Mouse (Mus musculus) stomach, embryonic 14.5 days (tissue): Measurements from ENCODE around the gene Hip1r. TPM values are rescaled to one million over a fixed set of nuclear protein-coding genes. Genes with fewer than 3 reads are reported as not detected.

Experiments used
- ATAC-seq: fragments of 200-750 bp; cut with Nextera tagmentation; 2 replicates; pipeline ENCODE4 v1.8.0; 2017; ENCODE audit warnings: low read depth, moderate TSS enrichment; ENCODE audit not compliant: insufficient number of reproducible peaks, insufficient read depth, low FRiP score
- H3K27ac ChIP-seq: fragments of 300-500 bp; sonication (generic); 2 replicates; pipeline ENCODE4 v1.5.1; 2014; ENCODE audit warnings: mild to moderate bottlenecking, low read length, moderate library complexity, mixed read lengths
- H3K27me3 ChIP-seq: fragments of 300-500 bp; sonication (generic); 2 replicates; pipeline ENCODE4 v1.6.1; 2014; ENCODE audit warnings: low read length, control low read depth, mixed read lengths; ENCODE audit not compliant: control insufficient read depth, insufficient read depth
- H3K36me3 ChIP-seq: fragments of 300-500 bp; sonication (generic); 2 replicates; pipeline ENCODE4 v1.6.1; 2014; ENCODE audit warnings: mild to moderate bottlenecking, control low read depth, low read length, moderate library complexity, mixed read lengths; ENCODE audit not compliant: control insufficient read depth, insufficient read depth
- H3K4me1 ChIP-seq: fragments of 300-500 bp; sonication (generic); 2 replicates; pipeline ENCODE4 v1.6.1; 2014; ENCODE audit warnings: low read length, control low read depth, mixed read lengths; ENCODE audit not compliant: control insufficient read depth, insufficient read depth
- H3K4me2 ChIP-seq: fragments of 300-500 bp; sonication (generic); replicated peaks from 2 replicates; pipeline ENCODE4 v1.6.1; 2014; ENCODE audit warnings: low read depth, low read length, control low read depth
- H3K4me3 ChIP-seq: fragments of 300-500 bp; sonication (generic); 2 replicates; pipeline ENCODE4 v1.5.1; 2014; ENCODE audit warnings: low read depth, low read length, control low read depth
- H3K9ac ChIP-seq: fragments of 300-500 bp; sonication (generic); replicated peaks from 2 replicates; pipeline ENCODE4 v1.6.1; 2014; ENCODE audit warnings: low read depth, mild to moderate bottlenecking, control low read depth, low read length, moderate library complexity, mixed read lengths
- H3K9me3 ChIP-seq: fragments of 300-500 bp; sonication (generic); 2 replicates; pipeline ENCODE4 v1.6.1; 2016; ENCODE audit warnings: low read depth, low read length, control low read depth; ENCODE audit not compliant: control insufficient read depth
- WGBS: fragments of 180-500 bp; shearing (Covaris S2); extraction: QIAGEN DNeasy Blood & Tissue Kit; methylation state at CpG from one replicate; pipeline ENCODE4 v1.1.7; 2014; 5-methylcytosine and 5-hydroxymethylcytosine counted together
- polyA plus RNA-seq: library from polyadenylated mRNA; unstranded; fragments of >200 nt; fragmentation: Nextera tagmentation; extraction: Ambion mirVana; gene quantifications from 2 replicates; pipeline ENCODE4 v1.2.1, GENCODE M21; 2014

Hip1r gene
- polyA plus RNA-seq, 1 experiment from 2014 or later: 16.9 TPM

DNA sequence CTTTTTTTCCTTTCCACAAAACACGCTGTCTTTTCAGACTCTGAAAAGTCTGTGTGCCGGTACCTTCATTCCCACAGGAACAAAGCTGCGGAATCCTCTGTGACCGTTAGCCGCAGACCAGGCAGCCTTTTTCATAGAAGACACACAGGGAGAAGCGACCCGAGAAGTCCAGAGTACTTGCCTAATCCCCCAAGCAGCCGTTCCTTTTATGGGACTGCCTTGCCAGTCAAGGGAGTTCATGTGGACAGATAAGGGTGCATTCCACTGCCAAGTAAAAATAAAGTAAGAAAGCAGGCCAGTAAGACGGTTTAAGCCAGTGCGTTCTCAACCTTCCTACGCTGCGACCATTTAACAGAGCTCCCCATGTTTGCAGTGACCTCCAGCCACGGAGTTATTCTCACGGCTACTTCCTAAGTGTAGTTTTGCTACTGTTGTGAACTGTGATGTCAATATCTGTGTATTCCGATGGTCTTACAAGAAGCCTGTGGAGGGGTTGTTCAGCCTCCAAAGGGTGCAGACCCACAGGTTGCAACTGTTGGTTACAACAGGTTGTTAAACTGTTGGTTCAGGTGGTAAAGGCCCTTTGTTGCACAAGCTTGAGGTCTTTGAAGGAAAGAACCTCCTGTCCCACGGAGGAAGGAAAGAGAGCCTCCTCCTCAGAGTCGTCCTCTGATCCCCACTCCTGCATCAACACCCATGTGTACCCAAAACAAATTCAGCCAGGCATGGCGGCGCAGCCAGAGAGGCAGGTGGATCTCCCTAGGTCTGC, 54.5 kb downstream of the Hip1r start:
- H3K27ac ChIP-seq: no peak overlapping the region
- no peak overlapping the region for H3K9ac ChIP-seq
- ATAC-seq: no peak
- WGBS: 74% methylated on average over 19 of the region's 19 CpGs
- H3K9me3 ChIP-seq: no peaks in the 10 kb centered on the region
- peaks cover 36% of the 10 kb centered on the region for H3K4me1 ChIP-seq
- H3K4me2 ChIP-seq: 0 out of 2 replicates have a peak overlapping the region, but pooled peaks have one; percentile 5
- peaks cover 5% of the 10 kb centered on the region; the same call in 1 of the 2 replicates for H3K36me3 ChIP-seq
- H3K4me3 ChIP-seq: no peak overlapping the region
- H3K27me3 ChIP-seq: no peaks in the 10 kb centered on the region

DNA sequence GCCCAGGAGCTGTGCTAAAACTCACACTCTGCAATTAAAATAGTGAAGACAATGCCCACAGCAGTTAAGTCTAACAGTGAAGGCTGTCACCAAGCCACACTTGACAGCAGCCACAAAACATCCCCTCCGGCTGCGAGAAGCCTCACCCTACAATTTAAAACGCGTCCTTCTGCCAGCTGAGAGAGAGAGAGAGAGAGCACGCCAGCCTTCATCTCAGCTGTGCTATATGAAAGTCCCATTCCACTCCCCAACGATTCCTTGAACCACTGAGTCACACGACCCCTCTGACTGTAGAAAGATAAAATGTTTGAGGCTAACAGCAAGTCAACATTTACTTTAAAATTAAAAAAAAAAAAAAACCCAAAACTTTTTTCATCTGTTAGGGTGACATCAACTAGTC, 55.3 kb downstream of the Hip1r start:
- no peak overlapping the region for H3K4me2 ChIP-seq
- peaks cover 36% of the 10 kb centered on the region for H3K4me1 ChIP-seq
- H3K4me3 ChIP-seq: no peak overlapping the region
- H3K27ac ChIP-seq: no peak overlapping the region
- no peaks in the 10 kb centered on the region for H3K9me3 ChIP-seq
- H3K9ac ChIP-seq: no peak overlapping the region
- no peaks in the 10 kb centered on the region for H3K27me3 ChIP-seq
- no peak for ATAC-seq
- 72% methylated on average over 7 of the region's 7 CpGs for WGBS
- H3K36me3 ChIP-seq: peaks cover 5% of the 10 kb centered on the region; the same call in 1 of the 2 replicates

DNA sequence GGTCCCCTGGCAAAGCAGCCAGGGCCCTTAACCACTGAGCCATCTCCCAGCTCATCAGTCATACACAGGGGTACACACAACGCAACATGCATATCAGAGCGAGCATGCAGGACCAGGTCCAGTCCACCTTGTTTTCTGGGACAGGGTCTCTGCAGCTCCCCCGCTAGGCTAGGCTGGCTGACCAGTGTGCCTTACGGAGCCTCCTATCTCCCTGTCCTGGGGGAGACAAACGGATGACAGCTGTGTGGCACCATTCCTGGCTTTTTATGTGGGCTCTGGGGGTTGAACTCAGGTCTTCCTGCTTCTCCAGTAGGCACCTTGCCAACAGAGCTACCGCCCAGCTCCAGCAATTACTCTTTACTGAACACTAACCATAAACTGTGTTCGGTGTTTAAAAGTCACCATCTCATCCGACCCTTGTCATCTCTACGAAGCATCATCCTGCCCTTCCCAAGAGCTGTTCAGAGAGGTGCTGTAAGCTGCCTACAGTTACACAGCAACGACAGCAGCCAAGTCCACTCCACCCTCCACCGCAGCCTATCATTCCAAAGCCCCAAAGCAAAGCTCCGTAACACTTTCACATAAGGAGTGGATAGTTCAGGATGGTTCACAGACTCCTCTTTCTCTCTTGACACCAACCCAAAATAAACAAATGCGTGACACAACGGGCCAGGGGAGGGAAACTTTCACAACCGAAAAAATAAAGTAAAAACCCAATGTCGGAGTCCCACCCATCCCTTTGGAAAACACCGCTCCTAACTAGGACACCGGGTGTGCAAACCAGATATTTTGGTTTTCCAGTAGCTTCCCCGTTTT, 56.0 kb downstream of the Hip1r start:
- H3K4me3 ChIP-seq: no peak overlapping the region
- H3K4me1 ChIP-seq: peaks cover 36% of the 10 kb centered on the region
- H3K4me2 ChIP-seq: peak overlapping the region; percentile 81; the same call in 1 of the 2 replicates
- no peaks in the 10 kb centered on the region for H3K27me3 ChIP-seq
- WGBS: 79% methylated on average over 19 of the region's 19 CpGs
- no peak overlapping the region for H3K9ac ChIP-seq
- no peaks in the 10 kb centered on the region for H3K9me3 ChIP-seq
- peaks cover 5% of the 10 kb centered on the region; the same call in 1 of the 2 replicates for H3K36me3 ChIP-seq
- ATAC-seq: no peak
- no peak overlapping the region for H3K27ac ChIP-seq

DNA sequence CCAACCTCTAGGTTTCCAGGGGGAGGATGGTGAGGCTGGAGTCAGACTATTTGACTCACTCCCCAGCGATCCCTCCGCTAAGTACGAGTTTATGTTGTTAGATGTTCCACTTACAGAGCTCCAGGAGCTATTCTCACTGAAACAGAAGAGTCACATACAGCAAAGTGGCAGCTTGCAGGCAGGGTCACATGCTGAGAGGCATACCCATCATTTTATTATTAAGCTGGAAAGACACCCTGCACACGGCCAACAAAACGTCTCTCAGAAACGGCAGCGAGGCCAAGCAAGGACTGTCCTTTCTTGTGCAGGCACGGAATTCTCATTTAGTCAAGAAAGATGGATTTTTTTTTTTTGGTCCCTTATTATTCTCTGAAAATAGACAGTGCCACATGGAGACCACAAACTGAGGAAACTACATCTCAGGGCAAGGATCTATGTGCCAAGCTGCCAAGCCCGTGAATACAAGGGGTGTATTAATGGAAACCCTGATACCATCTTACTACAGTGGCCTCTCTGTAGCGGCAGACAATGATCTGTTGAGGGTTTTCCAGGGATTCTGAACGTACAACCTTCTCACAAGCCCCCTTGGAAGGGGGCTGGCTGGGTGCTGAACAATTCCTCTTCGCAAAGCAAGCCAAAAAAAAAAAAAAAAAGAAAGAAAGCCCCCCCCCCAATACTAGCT, 57.1 kb downstream of the Hip1r start:
- Histone ChIP-seq H3K36me3 (peaks cover 5% of the 10 kb centered on the region; the same call in 1 of the 2 replicates), H3K4me3 (peak overlapping the region; percentile 91), H3K27ac (peak overlapping the region; percentile 91; the same call in 1 of the 2 replicates), H3K4me1 (peaks cover 36% of the 10 kb centered on the region), H3K27me3 (no peaks in the 10 kb centered on the region), H3K4me2 (peak overlapping the region; percentile 81), H3K9me3 (no peaks in the 10 kb centered on the region), H3K9ac (peak overlapping the region; percentile 90)
- no peak for ATAC-seq
- 51% methylated on average over 12 of the region's 12 CpGs for WGBS

DNA sequence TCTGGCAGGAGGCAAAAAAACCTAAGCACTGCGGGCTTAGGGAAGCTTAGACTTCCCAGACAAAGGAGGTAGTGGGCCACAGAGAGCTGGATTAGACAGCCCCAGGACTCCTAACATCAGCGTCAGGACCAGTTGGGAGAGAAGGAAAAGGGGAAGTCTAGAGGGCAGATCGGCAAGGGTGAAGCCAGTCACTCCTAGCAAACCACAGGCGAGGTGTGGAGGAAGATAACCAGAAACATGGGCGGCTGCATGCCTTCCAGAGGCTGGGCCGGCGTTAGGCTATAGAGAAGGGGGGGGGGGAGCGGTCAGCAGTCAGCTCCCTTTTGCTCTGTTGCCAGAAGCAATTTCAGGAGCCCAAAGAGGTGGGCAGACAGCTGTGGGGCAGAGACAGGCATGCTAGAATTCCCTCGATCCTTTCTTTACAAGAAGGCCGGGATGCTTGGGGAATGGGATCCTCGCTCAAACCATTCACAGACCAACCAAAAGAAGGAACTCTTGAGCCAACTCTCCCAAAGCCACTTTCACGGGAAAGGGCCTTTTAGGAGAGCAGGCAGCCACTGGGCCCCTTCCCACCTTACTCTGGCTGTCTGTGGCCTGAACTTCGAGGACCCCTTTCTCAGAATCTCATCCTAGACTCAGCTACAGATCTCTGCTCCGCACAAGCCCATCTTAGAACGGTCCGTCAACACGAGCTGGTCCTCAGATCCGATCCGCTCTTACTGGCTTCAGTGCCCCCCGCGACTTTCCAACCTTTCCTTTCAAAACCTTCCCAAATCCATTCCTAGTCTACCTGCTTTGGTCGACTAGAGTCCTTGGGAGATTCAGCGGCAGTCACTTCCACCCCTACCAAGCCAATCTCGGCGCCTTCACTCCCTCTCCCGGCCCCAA, 57.9 kb downstream of the Hip1r start:
- Histone ChIP-seq H3K27me3 (no peaks in the 10 kb centered on the region), H3K9me3 (no peaks in the 10 kb centered on the region), H3K36me3 (no peaks in the 10 kb centered on the region; the same call in 1 of the 2 replicates), H3K4me3 (peak overlapping the region; percentile 91), H3K9ac (peak overlapping the region; percentile 90), H3K27ac (peak overlapping the region; percentile 91), H3K4me1 (peaks cover 30% of the 10 kb centered on the region), H3K4me2 (peak overlapping the region; percentile 81)
- under 1% methylated on average over 26 of the region's 26 CpGs for WGBS
- peak; percentile 71 for ATAC-seq

DNA sequence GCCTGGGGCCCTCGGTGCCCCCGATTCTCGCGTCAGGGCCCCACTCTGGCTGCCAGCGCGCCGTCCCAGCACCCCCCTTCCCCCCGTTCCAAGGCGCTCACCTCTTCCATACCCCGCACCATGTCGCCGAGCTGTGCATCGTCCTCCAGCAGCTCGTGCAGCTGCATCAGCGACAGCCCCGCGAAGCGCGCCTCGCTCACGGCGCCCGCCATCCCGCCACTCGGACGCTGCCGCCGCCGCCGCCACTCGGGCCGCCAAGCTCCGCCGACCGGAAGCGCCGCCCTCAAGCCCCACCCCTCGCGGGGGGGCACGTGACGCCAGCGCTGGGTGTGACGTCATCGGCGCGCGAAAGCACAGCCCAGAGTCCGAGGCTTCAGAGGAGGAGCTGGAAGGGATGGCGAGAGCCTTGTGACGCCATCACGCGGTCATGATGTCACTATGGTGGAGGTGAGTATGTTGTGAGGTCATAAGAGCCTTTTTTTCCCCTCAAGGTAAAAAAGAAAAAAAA, 58.6 kb downstream of the Hip1r start, which contains the start of gene Vps37b:
Gene Vps37b (minus strand): TSS at position 270 of the 508 bp plus-strand sequence.
- WGBS: under 1% methylated on average over 52 of the region's 52 CpGs
- H3K9me3 ChIP-seq: no peaks in the 10 kb centered on the region
- ATAC-seq: peak; percentile 76
- H3K27me3 ChIP-seq: no peaks in the 10 kb centered on the region
- no peaks in the 10 kb centered on the region for H3K36me3 ChIP-seq
- H3K9ac ChIP-seq: peak within 1 kb of the TSS; percentile 90
- H3K4me3 ChIP-seq: peak within 1 kb of the TSS; percentile 91
- H3K4me1 ChIP-seq: peaks cover 26% of the 10 kb centered on the region
- peak within 1 kb of the TSS; percentile 91 for H3K27ac ChIP-seq
- peak within 1 kb of the TSS; percentile 81 for H3K4me2 ChIP-seq

DNA sequence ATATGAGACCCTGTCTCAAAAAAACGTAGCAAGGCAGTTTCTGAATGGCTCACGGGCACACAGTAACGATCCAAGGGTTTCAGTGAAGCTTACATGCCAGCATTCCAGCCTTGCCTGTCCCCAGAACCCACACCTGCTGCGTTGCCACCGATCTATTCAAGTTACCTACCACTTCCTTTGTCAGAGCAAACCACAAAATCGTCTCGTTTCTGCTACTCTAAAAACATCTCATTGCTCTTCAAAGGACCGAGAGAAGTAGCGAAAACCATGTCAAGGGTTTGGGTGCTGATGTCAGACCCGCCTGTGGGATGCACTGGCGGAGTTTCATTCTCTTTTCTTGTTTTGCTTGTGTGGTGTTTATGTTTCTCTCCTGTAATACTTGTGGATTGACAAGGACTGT, 61.0 kb downstream of the Hip1r start:
- no peak for ATAC-seq
- WGBS: 76% methylated on average over 11 of the region's 11 CpGs
- no peaks in the 10 kb centered on the region for H3K9me3 ChIP-seq
- no peak overlapping the region for H3K27ac ChIP-seq
- no peak overlapping the region for H3K4me3 ChIP-seq
- H3K4me1 ChIP-seq: peaks cover 17% of the 10 kb centered on the region
- H3K27me3 ChIP-seq: no peaks in the 10 kb centered on the region
- no peaks in the 10 kb centered on the region for H3K36me3 ChIP-seq
- no peak overlapping the region for H3K4me2 ChIP-seq
- H3K9ac ChIP-seq: no peak overlapping the region
